Mouse (Mus musculus) erythroblast, adult 5-6 weeks (primary cell): ENCODE measurements around the gene Napsa. TPM values are rescaled to one million over a fixed set of nuclear protein-coding genes. Genes with fewer than 3 reads are reported as not detected.

Experiments
- ATAC-seq: replicated peaks from 2 replicates; pipeline ENCODE4 v1.8.0; 2016; ENCODE audit warnings: moderate number of reproducible peaks, mild to moderate bottlenecking, moderate TSS enrichment, inconsistent platforms; ENCODE audit not compliant: poor library complexity, low FRiP score, severe bottlenecking
- total RNA-seq, 2 experiments: library from RNA; stranded (forward) in 1 of 2; stranded (reverse) in 1 of 2; fragments of 150-400 nt in 1 of 2; fragments of 200-764, 138-1000 nt in 1 of 2; gene quantifications; 2 replicates each; pipeline versions ENCODE4 v1.2.3 to v1.2.4; 2015 to 2017; ENCODE audit warnings: low replicate concordance in 2 of 2

The Napsa gene
- total RNA-seq, 2 experiments from 2014 or later: 26.1 to 66.9 TPM

GRCm38 (mm10) chr7:44617059-44617458, 44.9 kb downstream of the Napsa start:
- no peak for ATAC-seq

- ATAC-seq: no peak
Observed at GRCm38 (mm10) chr7:44623714-44624542, 51.7 kb downstream of the Napsa start.

GRCm38 (mm10) chr7:44624543-44624826, 52.3 kb downstream of the Napsa start:
- ATAC-seq: no peak

- ATAC-seq: no peak
Observed at GRCm38 (mm10) chr7:44624828-44625227, 52.6 kb downstream of the Napsa start.

GRCm38 (mm10) chr7:44625241-44626067, 53.3 kb downstream of the Napsa start:
- ATAC-seq: no peak

- ATAC-seq: no peak
Observed at GRCm38 (mm10) chr7:44626068-44626385, 53.8 kb downstream of the Napsa start.

- no peak for ATAC-seq
Observed at GRCm38 (mm10) chr7:44626966-44627365, 54.8 kb downstream of the Napsa start.

GRCm38 (mm10) chr7:44628402-44629034, 56.3 kb downstream of the Napsa start:
- no peak for ATAC-seq

- ATAC-seq: no peak
Observed at GRCm38 (mm10) chr7:44630437-44630836, 58.3 kb downstream of the Napsa start.

GRCm38 (mm10) chr7:44632676-44633075, 60.5 kb downstream of the Napsa start:
- ATAC-seq: no peak

GRCm38 (mm10) chr7:44633407-44633806, 61.2 kb downstream of the Napsa start:
- no peak for ATAC-seq

Other genes with a start within 250 kb of the Napsa start
- gene Syt3, start 188.3 kb upstream of the Napsa start, total RNA-seq (2015; ENCODE audit: low replicate concordance): not detected in 2 replicates
- gene Syt3, start 188.3 kb upstream of the Napsa start, total RNA-seq (2017; ENCODE audit: low replicate concordance): not detected in 2 replicates
- not detected in 2 replicates for gene 1700008O03Rik, start 186.6 kb upstream of the Napsa start, total RNA-seq (2015; ENCODE audit: low replicate concordance)
- not detected in 2 replicates for gene 1700008O03Rik, start 186.6 kb upstream of the Napsa start, total RNA-seq (2017; ENCODE audit: low replicate concordance)
- gene Lrrc4b, start 143.4 kb upstream of the Napsa start, total RNA-seq (2015; ENCODE audit: low replicate concordance): not detected in 2 replicates
- gene Lrrc4b, start 143.4 kb upstream of the Napsa start, total RNA-seq (2017; ENCODE audit: low replicate concordance): not detected in 2 replicates
- not detected in 2 replicates for gene Aspdh, start 107.0 kb upstream of the Napsa start, total RNA-seq (2015; ENCODE audit: low replicate concordance)
- gene Aspdh, start 107.0 kb upstream of the Napsa start, total RNA-seq (2017; ENCODE audit: low replicate concordance): not detected in 2 replicates
- gene Josd2, start 104.4 kb upstream of the Napsa start, total RNA-seq (2015; ENCODE audit: low replicate concordance): 6.7 and 43.7 TPM in 2 replicates
- 33.7 and 59.7 TPM in 2 replicates for gene Josd2, start 104.4 kb upstream of the Napsa start, total RNA-seq (2017; ENCODE audit: low replicate concordance)
- gene Emc10, start 75.9 kb upstream of the Napsa start, total RNA-seq (2015; ENCODE audit: low replicate concordance): 17.9 and 19.2 TPM in 2 replicates
- 12.4 and 13.4 TPM in 2 replicates for gene Emc10, start 75.9 kb upstream of the Napsa start, total RNA-seq (2017; ENCODE audit: low replicate concordance)
- gene Fam71e1, start 75.8 kb upstream of the Napsa start, total RNA-seq (2015; ENCODE audit: low replicate concordance): not detected in 2 replicates
- not detected in 2 replicates for gene Fam71e1, start 75.8 kb upstream of the Napsa start, total RNA-seq (2017; ENCODE audit: low replicate concordance)
- gene Mybpc2, start 47.7 kb upstream of the Napsa start, total RNA-seq (2015; ENCODE audit: low replicate concordance): not detected in 2 replicates
- gene Mybpc2, start 47.7 kb upstream of the Napsa start, total RNA-seq (2017; ENCODE audit: low replicate concordance): not detected in 2 replicates
- gene Spib, start 40.3 kb upstream of the Napsa start, total RNA-seq (2015; ENCODE audit: low replicate concordance): 1.7 and 1.9 TPM in 2 replicates
- gene Spib, start 40.3 kb upstream of the Napsa start, total RNA-seq (2017; ENCODE audit: low replicate concordance): 1.9 and 2.6 TPM in 2 replicates
- 21.3 and 26.5 TPM in 2 replicates for gene Pold1, start 23.5 kb upstream of the Napsa start, total RNA-seq (2015; ENCODE audit: low replicate concordance)
- gene Pold1, start 23.5 kb upstream of the Napsa start, total RNA-seq (2017; ENCODE audit: low replicate concordance): 16.2 and 29.3 TPM in 2 replicates
- 34.4 and 41.8 TPM in 2 replicates for gene Nr1h2, start 18.4 kb upstream of the Napsa start, total RNA-seq (2015; ENCODE audit: low replicate concordance)
- gene Nr1h2, start 18.4 kb upstream of the Napsa start, total RNA-seq (2017; ENCODE audit: low replicate concordance): 32.0 and 41.0 TPM in 2 replicates
- gene Kcnc3, start 18.3 kb downstream of the Napsa start, total RNA-seq (2015; ENCODE audit: low replicate concordance): not detected in 2 replicates
- 0.42 TPM in 1 of 2 replicates, not detected in the other for gene Kcnc3, start 18.3 kb downstream of the Napsa start, total RNA-seq (2017; ENCODE audit: low replicate concordance)
- gene Myh14, start 98.5 kb downstream of the Napsa start, total RNA-seq (2015; ENCODE audit: low replicate concordance): not detected in 2 replicates
- not detected in 2 replicates for gene Myh14, start 98.5 kb downstream of the Napsa start, total RNA-seq (2017; ENCODE audit: low replicate concordance)
- gene Izumo2, start 136.4 kb downstream of the Napsa start, total RNA-seq (2015; ENCODE audit: low replicate concordance): not detected in 2 replicates
- not detected in 2 replicates for gene Izumo2, start 136.4 kb downstream of the Napsa start, total RNA-seq (2017; ENCODE audit: low replicate concordance)
- gene Vrk3, start 176.0 kb downstream of the Napsa start, total RNA-seq (2015; ENCODE audit: low replicate concordance): 21.5 and 24.0 TPM in 2 replicates
- 11.3 and 22.7 TPM in 2 replicates for gene Vrk3, start 176.0 kb downstream of the Napsa start, total RNA-seq (2017; ENCODE audit: low replicate concordance)
- 0.58 TPM in 1 of 2 replicates, not detected in the other for gene Zfp473, start 178.7 kb downstream of the Napsa start, total RNA-seq (2015; ENCODE audit: low replicate concordance)
- 0.14 and 0.60 TPM in 2 replicates for gene Zfp473, start 178.7 kb downstream of the Napsa start, total RNA-seq (2017; ENCODE audit: low replicate concordance)
- 10.4 and 14.4 TPM in 2 replicates for gene Nup62, start 243.7 kb downstream of the Napsa start, total RNA-seq (2015; ENCODE audit: low replicate concordance)
- 21.7 and 21.9 TPM in 2 replicates for gene Nup62, start 243.7 kb downstream of the Napsa start, total RNA-seq (2017; ENCODE audit: low replicate concordance)
- gene Il4i1, start 244.0 kb downstream of the Napsa start, total RNA-seq (2015; ENCODE audit: low replicate concordance): 0.84 TPM in 1 of 2 replicates, not detected in the other
- gene Il4i1, start 244.0 kb downstream of the Napsa start, total RNA-seq (2017; ENCODE audit: low replicate concordance): 0.09 TPM in 1 of 2 replicates, not detected in the other
- 1.3 and 1.9 TPM in 2 replicates for gene Atf5, start 244.3 kb downstream of the Napsa start, total RNA-seq (2015; ENCODE audit: low replicate concordance)
- 2.1 and 2.5 TPM in 2 replicates for gene Atf5, start 244.3 kb downstream of the Napsa start, total RNA-seq (2017; ENCODE audit: low replicate concordance)